Mouse (Mus musculus) erythroblast, embryonic 14.5 days (primary cell): Measurements from ENCODE around the gene Acot11.

Experiments used
- GATA1 ChIP-seq: IDR thresholded peaks from 2 replicates; pipeline ENCODE4 v1.6.1; 2012; ENCODE audit warnings: low read length, inconsistent platforms, mixed read lengths
- TAL1 ChIP-seq: IDR thresholded peaks from 3 replicates; pipeline ENCODE4 v1.6.1; 2012; ENCODE audit warnings: low read length, inconsistent platforms, mixed read lengths

GRCm38 (mm10) chr4:106784806-106785205 lies 20.0 kb downstream of the Acot11 start:
- TF ChIP-seq GATA1 (no peak; the same call in 1 of the 2 replicates), TAL1 (no peak)
